ENCODE assay signal across 17 mouse cellular contexts in genomic region chr9:120950761-120951160, GRCm38 (mm10).
"Had no signal": no experiment of that assay in that cellular context is flagged by ENCODE, and none has a peak within 500 bp of the region (broad histone marks: within the 10 kb centered on the region; RNA-seq: fewer than 3 reads in every experiment).

No protein-coding gene starts in this region.

- ATAC-seq: liver, embryonic 12.5 days; liver, postnatal 0 days; lung, postnatal 0 days; midbrain, embryonic 13.5 days; midbrain, embryonic 15.5 days; midbrain, embryonic 16.5 days had no signal

- DNase-seq: left cerebral cortex, postnatal 4 days; liver; liver, embryonic 13.5 days; liver, postnatal 0 days; lung, adult 18-20 months; lung, adult 2 months; lung, embryonic 14.5 days; lung, postnatal 10 days; lung, postnatal 14 days; lung, postnatal 36 days; lung, postnatal 4 days; midbrain, embryonic 14.5 days had no signal
